Mouse (Mus musculus) kidney, postnatal 36 days (tissue): ENCODE results near the gene Cdkal1.

ENCODE experiments used
- DNase-seq, 2 experiments: peaks; one replicate each; pipeline ENCODE4 v3.0.0; 2021 to 2022; ENCODE audit warnings: mixed read lengths in 2 of 2

The Cdkal1 gene

GRCm38 (mm10) chr13:29486709-29487108, 368.8 kb downstream of the Cdkal1 start:
- DNase-seq: no peak

DNA sequence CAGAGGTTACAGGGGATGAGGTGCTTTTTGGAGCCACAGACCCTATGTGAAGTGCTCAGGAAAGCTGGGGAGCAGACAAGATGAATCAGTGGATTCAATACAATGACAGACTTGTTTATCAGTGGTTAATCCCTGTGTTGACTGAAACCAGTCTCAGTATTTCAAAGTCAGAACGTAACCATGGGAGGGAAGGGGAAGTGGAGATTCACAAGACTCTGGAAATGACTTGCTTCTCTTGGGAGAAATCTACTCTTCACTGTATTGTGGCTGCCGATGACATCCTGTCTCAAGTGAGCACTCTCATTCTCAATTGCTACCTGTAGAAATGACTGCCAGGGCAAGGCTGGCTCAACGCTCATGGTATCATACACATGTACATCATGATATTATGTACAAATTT, 371.5 kb downstream of the Cdkal1 start:
- DNase-seq: no peak

- DNase-seq: no peak
Measured at GRCm38 (mm10) chr13:29482147-29482863, 373.2 kb downstream of the Cdkal1 start.

- DNase-seq: no peak
Measured at GRCm38 (mm10) chr13:29476421-29476820, 379.1 kb downstream of the Cdkal1 start.

DNA sequence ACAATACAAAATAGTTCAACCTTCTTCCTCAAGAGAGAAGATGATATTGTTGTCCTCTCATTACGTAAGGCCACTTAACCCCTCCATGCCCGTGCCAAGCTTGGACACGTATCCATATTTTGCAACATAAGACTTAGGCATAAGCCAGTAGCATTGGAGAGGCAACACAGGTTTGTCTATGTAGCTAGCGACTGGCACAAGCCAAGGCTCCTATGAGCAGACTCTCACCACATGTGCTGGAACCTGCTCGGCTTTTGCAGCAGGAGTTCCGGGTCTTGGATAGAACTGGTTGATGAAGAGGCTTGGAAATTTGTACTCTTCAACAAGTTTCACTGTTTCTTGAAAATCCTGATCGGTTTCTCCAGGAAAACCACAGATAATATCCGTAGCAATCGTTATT, 381.2 kb downstream of the Cdkal1 start:
- no peak for DNase-seq

GRCm38 (mm10) chr13:29473779-29474178, 381.7 kb downstream of the Cdkal1 start:
- DNase-seq: no peak

- DNase-seq: no peak
Measured at GRCm38 (mm10) chr13:29462271-29462670, 393.2 kb downstream of the Cdkal1 start.

DNA sequence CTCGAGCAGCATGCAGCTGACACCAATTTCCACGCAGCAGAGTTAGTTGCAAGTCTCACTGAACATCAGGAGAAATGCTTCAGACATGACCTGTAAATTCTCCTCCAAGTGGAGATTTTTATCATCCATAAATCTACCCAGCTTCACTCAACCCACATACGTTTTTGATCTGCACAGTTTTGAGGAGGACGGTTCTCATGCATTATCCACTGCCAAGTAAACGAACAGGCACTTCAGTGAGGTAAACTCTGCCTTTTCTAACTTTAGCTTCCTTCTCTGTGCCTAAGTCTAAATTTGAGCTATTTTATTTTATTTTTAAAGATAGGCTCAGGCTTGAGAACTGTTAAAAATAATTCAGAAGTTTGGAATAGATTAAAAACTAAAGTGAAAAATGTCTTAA, 394.7 kb downstream of the Cdkal1 start:
- no peak for DNase-seq

- no peak for DNase-seq
Measured at GRCm38 (mm10) chr13:29458385-29458784, 397.1 kb downstream of the Cdkal1 start.

GRCm38 (mm10) chr13:29437067-29437466, 418.4 kb downstream of the Cdkal1 start:
- DNase-seq: no peak

DNA sequence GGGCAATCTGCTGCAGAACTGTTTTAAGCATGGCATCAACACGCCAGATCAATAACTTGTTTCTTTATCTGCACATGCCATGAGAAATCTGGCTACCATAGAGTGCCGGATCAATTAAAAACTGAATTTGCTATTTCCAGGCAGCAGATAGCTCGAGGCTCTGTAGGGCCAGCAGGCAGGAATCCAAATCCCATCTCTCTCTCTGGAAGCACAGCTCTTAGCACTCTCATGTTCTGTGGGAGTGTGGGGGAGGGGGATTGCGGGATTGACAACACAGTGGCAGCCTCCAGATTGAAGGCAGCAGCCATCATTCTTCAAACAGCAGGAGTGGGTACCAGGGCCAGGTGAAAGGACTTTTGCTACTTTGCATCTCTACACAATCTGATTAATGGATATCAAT, 420.7 kb downstream of the Cdkal1 start:
- DNase-seq: no peak

DNA sequence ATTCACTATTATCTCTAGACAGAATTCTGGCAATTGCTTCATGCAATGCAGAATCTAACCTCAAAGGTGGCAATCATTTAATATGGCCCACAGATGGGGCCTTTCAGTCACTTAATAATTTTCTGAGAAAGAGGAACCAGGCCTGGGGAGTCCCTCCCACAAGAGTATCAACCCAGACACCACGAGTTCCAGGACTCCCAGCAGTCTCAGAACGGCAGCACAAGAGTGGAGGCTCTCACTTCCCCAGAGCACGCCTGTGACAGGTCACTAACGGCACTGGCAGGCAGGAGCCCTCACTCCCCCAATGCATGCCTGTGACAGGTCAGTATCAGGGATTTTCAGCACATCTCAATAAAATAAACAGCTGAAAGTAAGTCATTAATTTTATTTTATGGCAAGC, 424.6 kb downstream of the Cdkal1 start:
- DNase-seq: peak; percentile 16 to 23

DNA sequence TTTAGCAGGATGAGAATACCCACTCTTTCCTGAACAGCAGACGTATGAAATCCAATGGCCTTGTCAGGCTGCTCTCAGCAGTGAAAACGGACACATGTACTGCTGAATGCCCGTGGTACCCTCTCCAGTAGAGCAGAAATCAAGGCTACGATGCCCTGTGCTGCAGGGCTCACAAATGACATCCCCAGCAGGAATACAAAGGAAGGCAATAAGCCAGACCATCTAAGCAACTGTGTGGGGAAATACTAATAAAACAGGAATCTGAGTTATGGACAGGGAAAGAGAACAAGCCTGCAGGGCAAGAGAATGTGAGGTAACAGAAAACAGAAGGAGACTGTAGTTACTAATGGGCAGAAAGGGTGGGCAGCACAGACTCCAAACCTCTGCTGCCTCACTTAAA, 425.6 kb downstream of the Cdkal1 start:
- DNase-seq: no peak

- no peak for DNase-seq
Measured at GRCm38 (mm10) chr13:29429196-29429595, 426.3 kb downstream of the Cdkal1 start.

GRCm38 (mm10) chr13:29416450-29417136, 438.9 kb downstream of the Cdkal1 start:
- DNase-seq: no peak

GRCm38 (mm10) chr13:29415967-29416366, 439.5 kb downstream of the Cdkal1 start:
- DNase-seq: no peak

DNA sequence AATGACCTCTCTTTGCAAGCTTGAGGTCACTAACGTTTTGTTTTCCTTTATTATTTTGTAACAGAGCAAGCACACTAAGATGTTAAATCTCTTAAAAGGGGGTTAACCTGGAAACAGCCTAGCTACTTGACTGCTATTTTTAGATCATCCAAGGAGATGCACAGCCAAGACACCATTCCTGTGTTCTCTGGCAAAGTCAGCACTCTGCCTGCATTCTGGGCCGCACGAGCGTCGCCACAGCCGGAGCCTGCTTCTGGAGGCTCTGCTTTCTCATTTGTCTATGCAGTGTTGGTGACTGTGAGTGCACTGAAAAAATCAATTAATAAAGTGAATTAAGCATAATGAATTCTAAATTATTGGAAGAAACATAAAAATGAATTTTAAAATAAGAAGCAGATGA, 440.6 kb downstream of the Cdkal1 start:
- DNase-seq: no peak

GRCm38 (mm10) chr13:29414470-29414869, 441.0 kb downstream of the Cdkal1 start:
- no peak for DNase-seq

DNA sequence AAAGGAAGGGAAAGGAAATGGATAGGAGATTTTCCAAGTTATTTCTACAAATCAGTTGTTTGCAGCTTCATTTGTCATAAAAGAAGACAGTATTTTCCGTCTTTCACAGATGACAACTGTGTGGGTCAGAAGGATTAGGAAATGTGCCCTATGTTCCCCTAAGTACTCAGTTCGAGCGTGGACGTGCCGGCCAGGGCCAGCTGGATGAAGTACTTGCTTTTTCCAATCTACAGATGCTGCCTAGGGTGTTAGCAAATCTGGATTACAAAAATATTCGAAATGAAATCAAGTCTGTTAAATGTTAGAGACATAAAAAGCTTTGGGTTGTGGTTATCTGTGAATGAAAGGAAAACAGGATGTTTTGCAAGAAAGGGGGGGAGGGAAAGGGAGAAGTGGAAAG, 444.3 kb downstream of the Cdkal1 start:
- DNase-seq: no peak

GRCm38 (mm10) chr13:29407619-29408018, 447.9 kb downstream of the Cdkal1 start:
- DNase-seq: no peak

- DNase-seq: no peak
Measured at GRCm38 (mm10) chr13:29405316-29405715, 450.2 kb downstream of the Cdkal1 start.

- no peak for DNase-seq
Measured at GRCm38 (mm10) chr13:29403217-29403616, 452.3 kb downstream of the Cdkal1 start.

- DNase-seq: peak in 1 of 2 experiments; percentile 16
Measured at GRCm38 (mm10) chr13:29402526-29403040, 452.9 kb downstream of the Cdkal1 start.

GRCm38 (mm10) chr13:29399908-29400307, 455.6 kb downstream of the Cdkal1 start:
- no peak for DNase-seq
